Mouse (Mus musculus): ENCODE data around the gene Pde4dip.

GRCm38 (mm10) chr3:97824011-97824711 is 64.3 kb downstream of the Pde4dip start:
- no peak for TF ChIP-seq CTCF (IDR thresholded peaks at IDR 0.05; ENCODE audit: insufficient read depth, low read depth, low read length)
- TF ChIP-seq POLR2A (IDR thresholded peaks at IDR 0.05; ENCODE audit: insufficient read depth, low read depth, low read length), result no peak

All from olfactory bulb, adult 2 months (tissue).